Mouse (Mus musculus) limb, embryonic 13.5 days (tissue): ENCODE results near the gene Pdzrn3. TPM values are rescaled to one million over a fixed set of nuclear protein-coding genes. Genes with fewer than 3 reads are reported as not detected.

Experiments used
- ATAC-seq: fragments of 200-750 bp; cut with Nextera tagmentation; 2 replicates; pipeline ENCODE4 v1.8.0; 2017; ENCODE audit warnings: low read depth, moderate number of reproducible peaks, moderate TSS enrichment; ENCODE audit not compliant: low FRiP score
- H3K27ac ChIP-seq: fragments of 300-500 bp; sonication (generic); 2 replicates; pipeline ENCODE4 v1.5.1; 2015; ENCODE audit warnings: inconsistent platforms, mild to moderate bottlenecking, moderate library complexity
- H3K27me3 ChIP-seq: fragments of 300-500 bp; sonication (generic); 2 replicates; pipeline ENCODE4 v1.6.1; 2015; ENCODE audit warnings: mild to moderate bottlenecking, inconsistent platforms
- H3K36me3 ChIP-seq: fragments of 300-500 bp; sonication (generic); 2 replicates; pipeline ENCODE4 v1.6.1; 2015; ENCODE audit warnings: inconsistent platforms, mild to moderate bottlenecking, moderate library complexity
- H3K4me1 ChIP-seq: fragments of 300-500 bp; sonication (generic); 2 replicates; pipeline ENCODE4 v1.6.1; 2015; ENCODE audit warnings: inconsistent platforms
- H3K4me2 ChIP-seq: fragments of 300-500 bp; sonication (generic); replicated peaks from 2 replicates; pipeline ENCODE4 v1.6.1; 2015; ENCODE audit warnings: inconsistent platforms, mild to moderate bottlenecking, moderate library complexity
- H3K4me3 ChIP-seq: fragments of 300-500 bp; sonication (generic); 2 replicates; pipeline ENCODE4 v1.5.1; 2015; ENCODE audit warnings: moderate library complexity, mild to moderate bottlenecking, inconsistent platforms
- H3K9ac ChIP-seq: fragments of 300-500 bp; sonication (generic); 2 replicates; pipeline ENCODE4 v1.6.1; 2015; ENCODE audit warnings: mild to moderate bottlenecking, inconsistent platforms
- H3K9me3 ChIP-seq: fragments of 300-500 bp; sonication (generic); 2 replicates; pipeline ENCODE4 v1.6.1; 2016; ENCODE audit warnings: inconsistent platforms
- WGBS: fragments of 180-500 bp; shearing (Covaris S2); methylation state at CpG from one replicate; pipeline ENCODE4 v1.1.7; 2015; 5-methylcytosine and 5-hydroxymethylcytosine counted together
- polyA plus RNA-seq: library from polyadenylated mRNA; unstranded; fragments of >200 nt; fragmentation: Nextera tagmentation; extraction: Ambion mirVana; gene quantifications from 2 replicates; pipeline ENCODE4 v1.2.1, GENCODE M21; 2015

The Pdzrn3 gene
- polyA plus RNA-seq, 1 experiment from 2014 or later: 12.9 TPM

DNA sequence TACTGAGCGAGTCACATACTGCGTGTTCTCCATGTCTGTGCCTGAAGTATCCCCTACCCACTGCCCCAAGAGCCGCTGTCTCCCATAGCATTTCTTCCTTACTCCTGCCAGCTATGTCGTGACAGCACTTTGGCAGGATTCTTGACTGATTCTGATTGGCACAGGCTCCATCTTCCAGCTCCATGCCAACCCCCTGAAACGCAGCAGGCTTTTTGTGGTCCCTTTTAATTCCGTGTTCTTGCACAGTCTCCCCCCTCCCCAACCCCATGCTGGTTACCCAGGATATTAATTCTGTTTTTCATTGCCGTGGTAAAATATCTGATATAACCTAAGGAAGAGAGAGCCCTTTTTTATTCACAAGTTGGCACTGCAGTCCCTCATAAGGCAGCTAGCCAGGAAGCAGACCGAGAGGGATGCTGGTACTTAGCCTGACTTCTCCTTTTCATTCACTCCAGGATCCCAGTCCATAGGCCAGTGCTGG is 166.3 kb downstream of the Pdzrn3 start:
- Histone ChIP-seq H3K4me3 (no peak overlapping the region), H3K4me2 (no peak overlapping the region), H3K9ac (no peak overlapping the region), H3K27me3 (no peaks in the 10 kb centered on the region), H3K9me3 (no peaks in the 10 kb centered on the region), H3K36me3 (no peaks in the 10 kb centered on the region), H3K27ac (no peak overlapping the region), H3K4me1 (peaks cover 20% of the 10 kb centered on the region)
- peak; percentile 24; the same call in 1 of the 2 replicates for ATAC-seq
- 76% methylated on average over 8 of the region's 8 CpGs for WGBS

DNA sequence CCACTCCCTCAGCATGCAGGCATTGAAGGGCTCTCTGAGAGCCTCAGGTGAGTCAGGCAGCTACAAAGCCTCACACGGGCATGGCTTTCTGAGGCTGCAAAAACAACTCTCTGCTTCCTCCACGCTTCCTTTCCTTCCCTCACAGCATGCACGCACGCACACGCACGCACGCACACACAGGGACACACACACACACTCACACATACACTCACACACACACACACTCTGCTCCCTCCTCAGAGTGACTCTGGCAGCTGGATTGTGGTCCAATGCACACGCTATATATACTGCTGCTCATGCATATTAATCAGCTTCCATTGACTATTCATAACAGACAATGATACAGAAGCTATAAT is 178.8 kb downstream of the Pdzrn3 start:
- Histone ChIP-seq H3K4me1 (peaks cover 23% of the 10 kb centered on the region), H3K27me3 (peaks cover 18% of the 10 kb centered on the region; the same call in 1 of the 2 replicates), H3K9me3 (no peaks in the 10 kb centered on the region), H3K9ac (peak overlapping the region; percentile 61), H3K4me2 (peak overlapping the region; percentile 67), H3K36me3 (no peaks in the 10 kb centered on the region), H3K27ac (peak overlapping the region; percentile 55; the same call in 1 of the 2 replicates), H3K4me3 (peak overlapping the region; percentile 39)
- ATAC-seq: 0 out of 2 replicates have a peak, but pooled peaks have one; percentile 10
- WGBS: 13% methylated on average over 8 of the region's 8 CpGs

DNA sequence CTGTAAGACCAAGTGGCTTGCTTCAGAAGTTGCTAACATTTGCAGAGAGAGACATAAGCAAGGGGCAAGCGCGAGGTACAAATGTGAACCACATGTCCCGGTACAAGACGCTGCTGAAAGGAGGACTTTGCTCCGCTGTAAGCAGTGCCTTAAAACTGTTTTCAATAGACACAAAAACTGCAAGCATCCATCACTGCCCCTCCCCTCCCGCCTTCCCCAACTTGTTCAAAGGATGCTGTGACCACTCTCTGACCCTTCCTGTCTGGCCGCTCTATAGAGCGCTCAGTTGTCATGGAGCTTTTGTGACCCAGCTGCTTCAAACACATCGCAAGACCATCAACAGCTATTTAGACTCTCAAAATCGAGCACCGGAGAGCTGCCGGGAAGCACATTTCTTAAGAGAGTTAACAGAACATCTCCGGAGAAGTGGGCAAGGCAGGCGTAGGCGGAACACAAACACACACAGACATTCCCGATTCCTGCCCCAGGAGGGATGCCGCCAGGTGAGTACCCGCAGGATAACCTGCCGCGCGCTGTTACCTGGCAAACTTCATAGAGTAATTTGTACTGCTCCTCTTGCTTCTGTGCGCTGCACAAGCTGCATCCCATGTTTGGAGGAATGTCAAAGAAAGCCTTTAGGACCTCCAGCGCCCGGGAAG is 179.3 kb downstream of the Pdzrn3 start:
- Histone ChIP-seq H3K9ac (peak overlapping the region; percentile 61), H3K4me3 (peak overlapping the region; percentile 39), H3K4me1 (peaks cover 23% of the 10 kb centered on the region), H3K36me3 (no peaks in the 10 kb centered on the region), H3K27ac (peak overlapping the region; percentile 55; the same call in 1 of the 2 replicates), H3K9me3 (no peaks in the 10 kb centered on the region), H3K4me2 (peak overlapping the region; percentile 67), H3K27me3 (peaks cover 18% of the 10 kb centered on the region; the same call in 1 of the 2 replicates)
- peak; percentile 42 for ATAC-seq
- 3% methylated on average over 24 of the region's 24 CpGs for WGBS

DNA sequence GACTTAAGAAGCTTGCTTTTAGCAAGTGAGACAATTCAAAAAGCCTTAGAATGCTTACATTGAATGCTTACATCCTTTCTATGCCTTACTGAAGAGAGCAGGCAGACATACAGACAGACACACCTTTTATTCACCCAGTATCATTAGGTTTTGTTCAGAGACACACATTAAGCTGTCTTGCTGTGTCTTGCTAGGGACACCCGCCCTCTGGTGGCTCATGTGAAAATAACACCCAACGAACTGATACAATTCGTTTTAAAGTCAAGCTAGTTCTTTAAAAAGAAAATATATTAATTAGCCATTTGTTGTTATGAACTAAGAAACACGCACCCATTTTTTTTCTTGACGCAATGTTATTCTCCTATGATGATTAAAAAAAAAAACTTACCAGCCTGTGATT is 180.1 kb downstream of the Pdzrn3 start:
- no peaks in the 10 kb centered on the region for H3K36me3 ChIP-seq
- H3K4me1 ChIP-seq: peaks cover 23% of the 10 kb centered on the region
- H3K4me2 ChIP-seq: peak overlapping the region; percentile 67
- no peaks in the 10 kb centered on the region for H3K9me3 ChIP-seq
- no peak for ATAC-seq
- H3K27me3 ChIP-seq: peaks cover 18% of the 10 kb centered on the region; the same call in 1 of the 2 replicates
- 10% methylated on average over 5 of the region's 5 CpGs for WGBS
- no peak overlapping the region for H3K4me3 ChIP-seq
- no peak overlapping the region for H3K27ac ChIP-seq
- H3K9ac ChIP-seq: no peak overlapping the region

DNA sequence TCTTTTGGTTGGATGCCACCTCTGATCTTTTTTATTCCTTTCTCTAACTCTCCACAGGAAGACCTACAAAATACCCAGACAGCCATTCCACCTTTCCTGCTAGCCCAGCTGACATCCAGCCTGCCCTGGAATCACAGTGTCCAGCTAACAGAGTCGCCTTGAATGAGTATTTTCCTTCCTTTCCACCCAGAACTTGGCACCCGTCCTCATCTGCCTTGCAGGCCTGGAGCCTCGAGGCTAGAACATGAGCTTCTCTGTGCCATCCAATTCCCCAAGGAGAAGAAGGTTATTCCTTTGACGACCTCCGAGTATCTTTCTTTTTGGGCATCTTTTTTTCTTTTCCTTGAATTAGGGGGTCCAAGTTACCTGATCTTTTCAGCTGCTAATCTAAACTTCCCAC is 181.8 kb downstream of the Pdzrn3 start:
- H3K36me3 ChIP-seq: peaks cover 5% of the 10 kb centered on the region
- peaks cover 23% of the 10 kb centered on the region for H3K4me1 ChIP-seq
- peaks cover 18% of the 10 kb centered on the region; the same call in 1 of the 2 replicates for H3K27me3 ChIP-seq
- no peaks in the 10 kb centered on the region for H3K9me3 ChIP-seq
- H3K27ac ChIP-seq: no peak overlapping the region
- WGBS: 60% methylated on average over 5 of the region's 5 CpGs
- H3K4me2 ChIP-seq: no peak overlapping the region
- H3K4me3 ChIP-seq: no peak overlapping the region
- H3K9ac ChIP-seq: no peak overlapping the region
- ATAC-seq: no peak

DNA sequence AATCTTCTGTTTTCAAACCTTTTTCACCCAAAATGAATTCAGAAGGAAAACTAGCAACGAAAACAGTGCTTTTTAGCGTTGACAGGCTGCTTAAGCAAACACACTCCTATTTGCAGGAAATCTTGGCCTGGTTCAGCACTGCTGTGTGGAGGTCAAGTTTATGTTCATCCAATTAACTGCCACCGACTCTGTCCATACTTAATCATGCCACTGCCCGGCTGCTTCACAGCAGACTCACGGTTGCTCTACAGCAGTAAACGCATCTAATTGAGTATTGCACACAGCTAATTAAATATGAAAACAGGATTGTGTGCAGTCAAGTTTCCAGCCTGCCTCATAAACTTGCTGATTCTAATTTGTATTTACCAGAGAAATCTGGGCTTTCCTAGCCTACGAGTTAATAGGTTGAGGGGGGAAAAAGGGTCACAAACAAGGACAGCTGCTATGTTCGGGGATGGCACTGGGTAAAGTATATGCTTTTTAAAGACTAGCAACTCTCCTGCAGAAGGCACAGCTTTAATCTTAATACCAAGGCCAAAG is 183.2 kb downstream of the Pdzrn3 start:
- H3K4me2 ChIP-seq: no peak overlapping the region
- H3K4me1 ChIP-seq: peaks cover 23% of the 10 kb centered on the region
- H3K4me3 ChIP-seq: no peak overlapping the region
- no peak for ATAC-seq
- H3K27ac ChIP-seq: no peak overlapping the region
- peaks cover 10% of the 10 kb centered on the region for H3K36me3 ChIP-seq
- 20% methylated on average over 8 of the region's 8 CpGs for WGBS
- no peak overlapping the region for H3K9ac ChIP-seq
- H3K9me3 ChIP-seq: no peaks in the 10 kb centered on the region
- H3K27me3 ChIP-seq: peaks cover 12% of the 10 kb centered on the region; the same call in 1 of the 2 replicates

DNA sequence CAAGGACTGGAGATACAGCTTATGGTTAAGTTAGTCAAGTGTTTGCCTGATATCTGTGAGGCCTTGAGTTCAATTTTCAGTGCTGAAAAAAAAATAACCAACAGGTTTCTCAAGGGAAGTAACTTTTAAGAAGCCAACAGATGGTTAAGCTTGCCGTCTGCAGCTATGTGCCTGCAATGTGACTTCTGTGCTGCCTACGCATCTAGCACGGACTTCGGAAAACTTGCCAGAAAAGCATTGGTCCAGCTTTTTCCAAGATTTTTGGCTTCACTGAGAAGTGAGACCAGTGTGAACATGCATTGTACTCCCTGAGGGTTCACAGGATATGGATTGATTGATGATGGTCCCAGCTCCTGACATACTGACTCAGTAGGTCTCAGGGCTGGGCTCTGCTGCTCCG is 186.1 kb downstream of the Pdzrn3 start:
- Histone ChIP-seq H3K9ac (no peak overlapping the region), H3K36me3 (peaks cover 10% of the 10 kb centered on the region)
- 90% methylated on average over 5 of the region's 5 CpGs for WGBS

DNA sequence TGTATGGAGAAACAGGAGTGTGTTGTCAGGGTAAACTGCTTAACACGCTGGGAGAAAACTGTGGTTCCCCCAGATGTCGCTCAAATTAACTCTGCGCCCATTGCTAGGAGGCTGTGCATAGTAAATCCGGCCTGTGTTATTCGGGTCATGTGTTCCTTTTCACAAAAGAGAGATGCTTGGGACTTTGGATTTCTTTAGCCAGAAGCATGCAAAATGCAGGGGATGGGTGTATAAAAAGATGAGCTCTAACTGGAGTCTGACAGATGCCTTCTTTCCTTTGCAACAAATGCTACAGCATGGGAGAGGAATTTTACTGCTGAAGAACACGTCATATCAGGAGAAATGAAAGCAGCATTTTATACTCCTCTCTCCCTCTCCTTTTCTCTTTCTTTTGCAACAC is 190.4 kb downstream of the Pdzrn3 start:
- peaks cover 10% of the 10 kb centered on the region for H3K36me3 ChIP-seq
- WGBS: 83% methylated on average over 6 of the region's 6 CpGs
- no peaks in the 10 kb centered on the region for H3K27me3 ChIP-seq
- H3K4me3 ChIP-seq: no peak overlapping the region
- no peak for ATAC-seq
- H3K9me3 ChIP-seq: no peaks in the 10 kb centered on the region
- H3K9ac ChIP-seq: no peak overlapping the region
- H3K27ac ChIP-seq: no peak overlapping the region
- no peaks in the 10 kb centered on the region for H3K4me1 ChIP-seq
- no peak overlapping the region for H3K4me2 ChIP-seq

More for the DNA sequence above, 186.1 kb downstream of the Pdzrn3 start:
- Histone ChIP-seq H3K27ac (no peak overlapping the region), H3K4me2 (no peak overlapping the region), H3K4me1 (peaks cover 10% of the 10 kb centered on the region; the same call in 1 of the 2 replicates), H3K27me3 (0 out of 2 replicates have a peak, but pooled peaks cover 3% of the 10 kb centered on the region), H3K9me3 (no peaks in the 10 kb centered on the region), H3K4me3 (no peak overlapping the region)
- ATAC-seq: no peak

DNA sequence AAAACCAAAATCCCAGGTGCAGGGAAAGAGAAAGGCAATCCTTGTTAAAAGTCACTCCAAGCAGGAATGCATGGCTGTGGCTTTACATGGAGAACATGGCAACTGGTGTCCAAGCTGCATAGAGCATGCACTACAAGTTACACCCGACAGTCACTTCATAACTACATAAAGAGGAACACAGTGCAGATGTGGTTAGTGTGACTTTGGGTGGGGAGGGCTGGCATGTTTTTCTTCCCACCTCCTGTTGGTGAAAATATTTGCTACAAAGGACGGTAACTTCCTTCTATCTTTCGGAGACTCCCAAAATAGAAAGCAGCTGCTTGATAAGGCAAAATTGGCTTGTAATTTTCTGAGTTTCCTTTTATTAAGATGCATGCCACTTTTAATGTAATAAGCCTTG is 190.8 kb downstream of the Pdzrn3 start:
- no peaks in the 10 kb centered on the region for H3K27me3 ChIP-seq
- peaks cover 10% of the 10 kb centered on the region for H3K36me3 ChIP-seq
- H3K9me3 ChIP-seq: no peaks in the 10 kb centered on the region
- no peak overlapping the region for H3K9ac ChIP-seq
- no peaks in the 10 kb centered on the region for H3K4me1 ChIP-seq
- ATAC-seq: no peak
- no peak overlapping the region for H3K4me3 ChIP-seq
- 65% methylated on average over 3 of the region's 3 CpGs for WGBS
- H3K27ac ChIP-seq: no peak overlapping the region
- no peak overlapping the region for H3K4me2 ChIP-seq

DNA sequence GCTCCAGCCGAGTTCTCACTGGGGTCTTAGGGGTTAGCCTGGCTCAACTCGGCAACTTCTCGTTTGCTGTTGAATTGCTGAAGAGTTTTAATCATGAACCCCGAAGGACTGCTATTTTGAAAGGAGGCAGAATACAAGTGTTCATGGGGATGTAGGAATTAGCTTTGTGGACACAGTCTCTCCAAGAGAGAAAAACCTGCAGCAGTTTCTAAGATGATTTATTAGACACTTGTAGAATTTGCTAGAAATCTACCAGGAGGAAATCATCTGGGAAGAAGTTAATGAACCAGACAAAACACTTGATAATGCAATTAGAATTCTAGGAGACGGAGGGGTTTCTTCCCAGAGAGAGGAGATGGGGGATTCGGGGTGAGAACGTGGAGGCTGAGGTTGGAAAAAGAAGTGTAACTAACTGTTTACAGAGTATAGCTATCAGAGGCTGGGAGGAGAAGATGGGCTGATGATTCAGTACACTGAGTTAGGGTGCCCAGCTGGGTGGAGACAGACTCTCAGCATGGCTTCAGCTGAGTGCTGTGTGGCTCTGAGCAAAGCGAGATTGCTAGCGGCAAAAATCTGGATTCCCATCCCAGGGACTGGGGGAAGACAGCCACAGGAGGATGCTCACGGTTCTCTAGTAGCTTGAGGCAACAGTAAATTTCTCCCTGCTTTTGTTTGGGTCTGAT is 193.5 kb downstream of the Pdzrn3 start:
- Histone ChIP-seq H3K27ac (no peak overlapping the region), H3K27me3 (no peaks in the 10 kb centered on the region), H3K9me3 (no peaks in the 10 kb centered on the region), H3K9ac (no peak overlapping the region), H3K36me3 (no peaks in the 10 kb centered on the region), H3K4me3 (no peak overlapping the region), H3K4me2 (no peak overlapping the region), H3K4me1 (no peaks in the 10 kb centered on the region)
- 61% methylated on average over 10 of the region's 10 CpGs for WGBS
- ATAC-seq: no peak

DNA sequence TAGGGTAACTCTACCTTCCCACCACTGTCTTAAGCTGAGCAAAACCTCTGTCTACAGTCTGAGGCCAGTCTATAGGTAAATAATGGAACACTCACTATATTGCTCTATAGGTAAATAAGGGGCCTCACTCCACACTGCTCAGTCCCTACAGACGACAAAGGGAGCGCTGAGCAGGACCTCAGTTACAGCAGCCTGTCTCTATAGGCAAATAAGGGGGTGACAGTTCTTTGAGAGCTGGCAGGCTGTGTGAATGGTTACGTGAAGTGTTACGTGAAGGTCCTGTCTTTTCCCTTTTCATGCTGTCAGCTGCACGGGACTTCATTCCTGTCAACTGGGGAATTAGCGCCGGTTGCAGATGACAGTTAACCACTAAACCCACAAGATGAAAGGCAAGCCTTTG is 207.0 kb downstream of the Pdzrn3 start:
- WGBS: 76% methylated on average over 7 of the region's 7 CpGs
- Histone ChIP-seq H3K4me3 (no peak overlapping the region), H3K36me3 (peaks cover 54% of the 10 kb centered on the region), H3K4me2 (no peak overlapping the region), H3K9ac (no peak overlapping the region), H3K9me3 (no peaks in the 10 kb centered on the region), H3K27ac (no peak overlapping the region), H3K27me3 (peaks cover 8% of the 10 kb centered on the region), H3K4me1 (peaks cover 19% of the 10 kb centered on the region)
- no peak for ATAC-seq

DNA sequence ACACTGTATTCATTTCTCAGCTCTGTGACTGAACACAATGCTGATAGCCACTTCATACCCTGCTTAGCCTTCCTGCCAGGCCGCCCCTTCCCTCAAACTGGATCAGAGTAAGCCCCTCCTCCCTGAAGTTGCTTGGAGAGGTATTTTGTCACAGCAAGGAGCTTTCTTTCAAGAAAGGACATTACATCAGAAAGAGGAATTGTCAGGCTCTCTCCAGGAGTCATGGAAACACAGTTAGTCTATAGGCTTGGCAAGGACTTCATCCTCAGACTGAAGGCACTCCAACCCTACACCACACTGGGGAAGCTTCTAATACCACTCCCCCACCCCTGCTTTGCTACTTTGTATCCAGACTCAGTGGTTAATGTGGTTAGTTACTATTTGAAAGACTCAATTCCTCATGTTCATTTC is 224.2 kb downstream of the Pdzrn3 start:
- WGBS: 90% methylated on average over 1 of the region's 1 CpGs
- no peak overlapping the region for H3K27ac ChIP-seq
- H3K27me3 ChIP-seq: no peaks in the 10 kb centered on the region
- H3K4me1 ChIP-seq: peaks cover 16% of the 10 kb centered on the region
- no peaks in the 10 kb centered on the region for H3K9me3 ChIP-seq
- no peak overlapping the region for H3K4me2 ChIP-seq
- H3K4me3 ChIP-seq: no peak overlapping the region
- no peak overlapping the region for H3K9ac ChIP-seq
- ATAC-seq: no peak
- peaks cover 67% of the 10 kb centered on the region for H3K36me3 ChIP-seq
